Mouse (Mus musculus) embryo, embryonic 10 days (tissue): Measurements from ENCODE around the gene Crx.
"Not testable (repeated sequence)": the region's sequence is repeated elsewhere in the genome, so short reads cannot be mapped to it uniquely, and the experiment has no call there.

Experiments used
- DNase-seq: peaks from one replicate; pipeline ENCODE4 v3.0.0-alpha.2; 2015; ENCODE audit warnings: low spot score

Crx gene

GRCm38 (mm10) chr7:15879756-15880155 is at the start of gene Crx:
TSS of gene Crx (minus strand) at chr7:15879968.
- no peak for DNase-seq

- peak; percentile 96 for DNase-seq
Observed at GRCm38 (mm10) chr7:15922220-15922773, 42.5 kb upstream of the Crx start, which contains the start of gene Selenow. TSS of gene Selenow (minus strand) at chr7:15922402.

DNA sequence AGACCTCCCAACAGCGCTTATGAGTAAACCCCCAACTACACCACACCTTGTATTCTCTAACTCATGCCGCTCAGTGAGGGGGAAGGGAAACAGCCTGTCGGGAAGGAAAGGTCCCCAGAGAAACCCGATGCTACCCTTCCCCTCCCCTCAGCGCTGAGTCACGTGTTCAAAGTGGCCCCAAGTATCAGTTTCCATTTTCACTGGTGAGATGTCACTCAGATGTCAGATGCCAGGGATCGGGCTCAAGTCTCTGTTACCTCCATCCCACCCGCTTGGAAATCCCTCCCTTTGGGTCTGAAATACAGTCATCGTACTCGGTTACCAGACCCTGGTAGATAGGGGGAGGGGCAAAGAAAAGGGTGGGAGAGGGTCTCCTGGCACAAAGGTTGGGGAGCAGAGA is 42.0 kb upstream of the Crx start:
- peak; percentile 82 for DNase-seq

DNA sequence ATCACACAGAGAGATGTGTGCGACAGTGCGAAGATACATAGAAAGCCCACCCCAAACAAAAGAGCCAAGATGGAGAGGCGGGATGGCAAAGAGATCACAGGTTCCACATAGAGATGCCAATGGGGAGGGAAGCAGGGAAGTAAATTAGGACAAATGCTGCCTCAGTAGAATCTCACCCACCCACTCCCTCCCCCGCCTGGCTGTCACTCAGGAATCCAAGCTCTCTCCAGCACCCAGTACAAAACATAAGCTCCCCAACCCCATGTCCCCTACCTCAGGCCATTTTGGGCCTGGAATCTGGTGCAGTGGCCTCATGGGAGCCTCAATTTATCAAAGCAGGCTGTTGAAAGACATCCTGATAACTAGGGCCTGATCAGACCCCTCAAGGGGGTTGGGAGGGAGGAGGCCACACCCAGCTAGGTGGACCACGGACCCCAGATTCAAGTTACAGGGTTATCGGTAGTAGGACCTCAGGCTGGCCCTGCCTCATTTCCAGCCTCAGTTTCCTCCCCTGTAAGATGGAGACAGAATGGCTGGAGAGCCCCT is 41.0 kb upstream of the Crx start:
- DNase-seq, result no peak

- DNase-seq, result no peak
Observed at GRCm38 (mm10) chr7:15919947-15920346, 40.2 kb upstream of the Crx start.

DNA sequence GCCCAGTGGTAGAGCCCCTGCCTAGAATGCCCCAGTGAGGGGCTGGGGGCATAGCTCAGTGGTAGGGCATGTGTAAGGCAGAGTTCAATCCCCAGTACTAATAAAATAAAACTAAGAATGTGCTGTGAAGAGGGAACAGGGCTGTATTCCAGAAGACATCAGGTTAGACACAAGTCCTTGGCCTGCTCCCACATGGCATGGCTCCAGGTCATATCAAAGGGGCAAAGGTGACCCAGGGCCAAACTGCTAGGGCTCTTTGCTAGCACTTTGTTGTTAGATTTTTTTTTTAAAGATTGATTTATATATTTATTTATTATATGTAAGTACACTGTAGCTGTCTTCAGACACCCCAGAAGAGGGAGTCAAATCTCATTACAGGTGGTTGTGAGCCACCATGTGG is 38.6 kb upstream of the Crx start:
- no peak for DNase-seq

- DNase-seq, result no peak
Observed at GRCm38 (mm10) chr7:15916996-15917395, 37.2 kb upstream of the Crx start.

DNA sequence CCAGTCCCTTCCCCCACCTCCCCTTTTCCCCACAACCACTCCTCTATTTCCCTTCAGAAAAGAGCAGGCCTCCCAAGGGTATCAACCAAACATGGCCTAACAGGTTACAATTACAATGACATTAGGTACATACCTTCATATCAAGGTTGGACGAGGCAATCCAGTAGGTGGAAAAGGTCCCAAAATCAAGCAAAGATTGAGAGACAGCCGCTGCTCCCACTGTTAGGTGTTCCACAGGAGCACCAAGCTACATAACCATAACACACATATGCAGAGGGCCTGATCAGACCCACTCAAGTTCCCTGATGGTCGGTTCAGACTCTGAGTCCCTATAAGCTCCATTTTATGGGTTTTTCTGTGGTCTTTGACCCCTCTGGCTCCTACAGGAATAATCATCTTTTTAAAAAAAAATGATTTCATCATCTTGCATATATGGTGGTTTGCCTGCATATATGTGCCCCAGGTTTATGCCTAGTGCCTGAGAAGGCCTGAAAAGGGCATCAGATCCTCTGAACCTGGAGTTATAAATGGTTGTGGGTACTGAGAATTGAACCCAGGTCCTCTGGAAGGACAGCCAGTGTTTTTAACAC is 36.5 kb upstream of the Crx start:
- DNase-seq, result no peak

DNA sequence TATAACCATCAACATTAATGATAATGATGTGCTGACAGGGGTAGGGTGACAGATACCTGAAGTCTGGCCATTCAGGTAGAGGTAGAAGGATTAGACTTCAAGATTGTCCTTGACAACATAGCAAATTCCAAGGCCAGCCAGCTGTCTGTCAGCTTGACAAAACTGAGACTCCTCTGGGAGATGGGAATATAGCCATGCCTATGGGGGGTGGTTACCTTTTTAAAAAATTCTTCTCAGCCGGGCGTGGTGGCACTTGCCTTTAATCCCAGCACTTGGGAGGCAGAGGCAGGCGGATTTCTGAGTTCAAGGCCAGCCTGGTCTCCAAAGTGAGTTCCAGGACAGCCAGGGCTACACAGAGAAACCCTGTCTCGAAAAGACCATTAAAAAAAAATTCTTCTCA is 35.9 kb upstream of the Crx start:
- not testable (repeated sequence) for DNase-seq

GRCm38 (mm10) chr7:15914751-15915150 is 35.0 kb upstream of the Crx start:
- DNase-seq, result no peak

- DNase-seq, result peak; percentile 53
Observed at GRCm38 (mm10) chr7:15914252-15914651, 34.5 kb upstream of the Crx start.

DNA sequence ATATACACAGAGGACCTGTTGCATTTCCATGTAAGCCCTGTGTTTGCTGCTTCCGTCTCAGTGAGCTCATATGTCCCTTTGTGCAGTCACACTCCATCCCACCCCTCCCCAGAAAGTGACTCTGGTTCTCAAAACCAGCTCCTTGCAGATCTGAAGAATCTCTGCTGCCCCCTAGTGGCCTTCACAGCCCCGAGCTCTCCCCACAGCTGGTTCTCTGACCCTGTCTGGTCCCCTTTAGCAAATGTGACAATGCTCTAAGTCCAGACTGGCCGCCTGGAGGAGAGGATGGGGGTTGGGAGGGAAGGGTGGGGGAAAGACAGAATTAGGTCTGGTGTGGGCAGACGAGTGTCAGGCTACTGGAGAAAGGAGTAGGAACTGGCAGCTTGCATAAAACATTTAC is 32.4 kb upstream of the Crx start:
- peak; percentile 86 for DNase-seq

DNA sequence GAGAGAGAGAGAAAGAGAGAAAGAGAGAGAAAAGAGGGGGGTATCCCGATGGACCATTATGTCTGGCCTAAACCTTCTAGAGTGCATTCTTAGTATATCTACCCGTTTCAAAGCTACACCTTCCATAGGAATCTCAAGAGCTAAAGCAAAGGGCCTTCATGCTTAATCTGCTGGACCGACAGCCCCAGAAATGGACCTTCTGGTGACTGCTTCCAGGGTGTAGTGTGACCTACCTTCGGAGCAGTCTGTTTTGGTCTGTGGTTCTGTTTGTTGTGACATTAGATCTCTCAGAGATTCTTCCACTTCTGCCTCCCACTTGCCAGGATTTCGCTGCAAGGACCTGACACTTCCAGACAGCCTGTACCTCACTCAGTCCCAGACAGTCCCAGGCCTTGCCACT is 30.8 kb upstream of the Crx start:
- no peak for DNase-seq

- no peak for DNase-seq
Observed at GRCm38 (mm10) chr7:15907971-15908590, 28.3 kb upstream of the Crx start.

DNA sequence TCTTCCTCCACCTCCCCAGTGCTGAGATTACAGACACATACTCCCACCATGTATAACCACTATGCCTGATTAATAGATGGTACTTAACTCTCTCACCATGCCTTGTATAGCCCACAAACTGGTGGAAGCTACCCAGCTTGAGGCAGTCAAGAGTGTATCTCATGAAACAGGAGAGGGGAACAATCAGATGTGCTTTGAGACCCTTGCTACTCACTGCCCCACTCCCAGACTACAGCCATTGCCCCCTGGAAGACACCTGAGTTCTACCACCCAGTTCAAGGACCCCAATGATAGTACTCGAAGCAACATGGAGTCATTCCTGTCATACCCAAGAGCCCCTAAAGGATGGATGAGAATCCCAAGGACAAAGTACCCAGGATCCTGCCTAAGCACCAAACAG is 26.8 kb upstream of the Crx start:
- no peak for DNase-seq

DNA sequence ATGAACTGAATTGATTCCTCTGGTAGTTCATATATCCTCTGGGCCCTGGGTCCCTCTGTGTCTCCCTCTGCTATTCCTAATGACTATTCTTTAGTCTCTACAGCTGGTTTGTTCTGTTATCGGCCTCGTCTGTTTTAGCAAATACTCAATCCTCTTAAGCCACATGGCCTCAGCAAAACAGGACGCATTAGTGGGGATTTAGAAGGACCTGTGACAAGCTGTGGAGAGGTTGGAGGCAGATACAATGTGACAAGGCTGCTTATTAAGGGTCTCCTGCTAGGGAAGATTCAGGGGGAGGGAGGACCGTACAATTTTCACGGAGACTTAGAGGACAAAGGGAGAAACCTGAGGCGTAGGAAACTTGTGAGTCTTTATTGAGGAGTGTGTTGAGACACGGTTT is 26.1 kb upstream of the Crx start:
- no peak for DNase-seq

DNA sequence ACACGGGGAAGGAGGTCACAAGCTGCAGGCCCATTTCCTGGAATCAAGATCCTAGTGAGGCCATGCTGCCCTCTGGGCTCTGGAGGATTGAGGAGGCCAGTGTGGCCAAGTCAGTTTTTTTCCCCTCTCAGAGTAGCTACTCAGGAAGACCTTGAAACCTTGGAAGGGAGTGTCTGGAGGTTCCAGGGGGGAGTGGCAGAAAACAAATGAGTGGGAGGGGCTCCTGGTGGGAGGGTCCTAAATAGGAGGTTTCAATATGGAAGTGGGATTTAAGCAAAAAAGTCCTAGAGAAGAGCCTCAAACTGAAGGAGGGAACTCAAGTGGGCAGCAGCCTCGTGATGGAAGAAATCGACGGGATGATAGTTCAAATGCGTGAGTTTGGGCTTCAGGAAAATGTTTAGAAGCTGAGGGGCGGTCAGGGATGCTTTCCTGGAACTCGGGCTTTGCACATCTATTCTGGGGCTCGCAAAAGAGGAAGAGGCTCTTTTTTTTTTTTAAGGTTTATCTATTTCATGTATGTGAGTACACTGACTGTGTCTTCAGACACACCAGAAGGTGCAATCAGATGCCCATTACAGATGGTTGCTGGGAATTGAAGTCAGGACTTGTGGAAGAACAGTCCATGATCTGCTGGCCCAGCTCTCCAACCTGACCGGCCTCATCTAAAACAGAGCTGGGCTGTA is 21.7 kb upstream of the Crx start:
- no peak for DNase-seq

- no peak for DNase-seq
Observed at GRCm38 (mm10) chr7:15894251-15894650, 14.5 kb upstream of the Crx start.

DNA sequence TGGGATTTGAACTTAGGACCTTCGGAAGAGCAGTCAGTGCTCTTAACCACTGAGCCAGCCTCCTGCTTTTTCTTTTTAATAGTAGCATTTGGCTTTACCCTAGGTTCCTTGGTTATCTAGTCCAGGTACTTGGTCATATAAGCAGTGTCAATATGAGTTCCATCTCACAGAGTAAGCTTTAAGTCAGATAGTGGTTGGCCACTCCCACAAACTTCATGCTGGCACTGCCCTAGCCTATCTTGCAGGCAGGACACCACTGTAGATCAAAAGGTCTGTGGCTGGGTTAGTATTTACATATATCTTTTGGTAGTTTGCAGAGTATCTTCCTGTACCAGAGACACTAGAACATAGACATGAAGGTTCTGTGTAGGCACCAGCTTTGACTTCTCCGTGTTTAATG is 4.4 kb upstream of the Crx start:
- DNase-seq, result no peak

DNA sequence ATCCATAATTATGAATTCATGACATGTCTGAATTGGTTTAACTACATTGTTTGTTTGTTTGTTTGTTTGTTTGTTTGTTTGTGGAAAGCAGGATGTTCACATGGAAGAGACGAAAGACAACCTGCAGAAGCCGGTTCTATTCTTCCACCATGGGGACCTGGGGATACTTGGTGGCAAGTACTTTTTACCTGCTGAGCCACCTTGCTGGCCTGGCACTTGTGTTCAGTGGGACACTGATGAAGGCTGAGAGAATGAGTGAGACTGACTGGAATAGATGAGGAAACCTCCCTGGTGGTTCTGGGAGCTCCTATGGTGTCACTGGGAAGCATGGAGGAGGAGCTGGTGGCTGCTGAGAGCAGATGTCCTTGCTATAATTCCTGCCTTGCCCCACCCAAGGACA is 2.5 kb upstream of the Crx start, which contains the start of gene Crxos:
Gene Crxos (plus strand): TSS at position 301 of the 400 bp plus-strand sequence.
- no peak for DNase-seq

DNA sequence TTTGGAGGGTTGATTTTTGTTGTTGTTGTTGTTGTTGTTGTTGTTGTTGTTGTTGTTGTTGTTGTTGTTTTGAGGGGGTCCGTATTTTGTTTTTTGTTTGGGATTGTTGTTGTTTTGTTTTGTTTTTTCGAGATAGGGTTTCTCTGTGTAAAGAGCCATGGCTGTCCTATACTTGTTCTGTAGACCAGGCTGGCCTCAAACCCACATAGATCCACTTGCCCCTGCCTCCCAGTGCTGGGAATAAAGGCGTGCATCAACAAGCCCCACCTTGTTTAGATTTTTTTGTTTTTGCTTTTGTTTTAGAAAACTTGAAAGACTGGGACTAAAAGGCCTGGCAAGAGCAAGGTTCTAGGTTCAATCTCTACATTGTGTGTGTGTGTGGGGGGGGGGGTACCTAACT is 2.1 kb upstream of the Crx start:
- DNase-seq, result no peak

- DNase-seq, result peak; percentile 22
Observed at GRCm38 (mm10) chr7:15881388-15881787, 1.6 kb upstream of the Crx start.

GRCm38 (mm10) chr7:15864104-15864503 is 15.7 kb downstream of the Crx start:
- DNase-seq, result no peak
